Mouse (Mus musculus): Measurements from ENCODE around the gene Eif3m.
"Not testable (repeated sequence)": the region's sequence is repeated elsewhere in the genome, so short reads cannot be mapped to it uniquely, and the experiment has no call there.

Eif3m gene

GRCm38 (mm10) chr2:105016967-105017287 is at the start of gene Eif3m:
TSS of gene Eif3m (minus strand) at chr2:105017080.
- DNase-seq, result peak; percentile 92

- DNase-seq, result no peak
These were observed 46.0 kb upstream of the Eif3m start for GRCm38 (mm10) chr2:105062741-105063372.

- DNase-seq, result no peak
These were observed 41.8 kb upstream of the Eif3m start for GRCm38 (mm10) chr2:105058577-105059116.

- no peak for DNase-seq
These were observed 38.6 kb upstream of the Eif3m start for GRCm38 (mm10) chr2:105055529-105055928.

GRCm38 (mm10) chr2:105048301-105048700 is 31.4 kb upstream of the Eif3m start:
- no peak for DNase-seq

DNA sequence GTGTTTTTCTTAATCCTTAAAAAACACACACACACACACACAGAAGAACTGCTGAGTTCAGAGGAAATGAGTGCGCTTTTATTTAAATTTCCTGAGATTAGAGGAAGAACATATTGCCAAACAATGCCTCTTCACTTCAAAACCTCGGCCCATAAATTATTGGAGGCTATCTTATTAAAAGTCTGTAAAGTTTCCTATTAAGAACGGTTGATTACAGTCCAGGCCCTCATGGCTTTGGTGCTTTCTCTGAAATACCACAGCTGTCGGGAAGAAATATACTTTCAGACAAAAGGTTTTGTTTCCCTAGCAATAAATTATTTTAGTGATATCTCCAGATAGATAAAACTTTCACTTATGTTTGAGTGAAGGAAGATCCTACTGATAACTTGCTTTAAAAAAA is 26.3 kb upstream of the Eif3m start:
- DNase-seq, result no peak

GRCm38 (mm10) chr2:105040859-105041258 is 24.0 kb upstream of the Eif3m start:
- no peak for DNase-seq

DNA sequence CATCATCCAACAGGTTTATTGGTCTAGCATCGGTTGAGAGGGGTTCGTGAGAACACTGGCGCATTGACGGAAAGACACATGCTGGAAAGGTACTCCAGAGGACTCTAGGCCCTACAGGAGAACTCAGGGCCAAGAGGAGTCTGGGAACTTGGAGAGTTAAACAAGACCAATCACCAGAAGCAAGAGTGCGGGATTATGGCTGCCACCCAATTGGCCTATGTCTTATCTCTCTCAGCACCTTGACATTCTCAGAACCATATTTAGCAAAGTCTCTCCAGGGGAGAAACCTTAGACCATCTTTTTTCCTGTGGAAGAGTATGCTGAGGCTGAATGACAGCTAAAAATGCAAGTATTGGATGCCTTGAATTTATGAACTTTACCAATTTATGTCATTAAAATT is 22.0 kb upstream of the Eif3m start:
- DNase-seq, result no peak

DNA sequence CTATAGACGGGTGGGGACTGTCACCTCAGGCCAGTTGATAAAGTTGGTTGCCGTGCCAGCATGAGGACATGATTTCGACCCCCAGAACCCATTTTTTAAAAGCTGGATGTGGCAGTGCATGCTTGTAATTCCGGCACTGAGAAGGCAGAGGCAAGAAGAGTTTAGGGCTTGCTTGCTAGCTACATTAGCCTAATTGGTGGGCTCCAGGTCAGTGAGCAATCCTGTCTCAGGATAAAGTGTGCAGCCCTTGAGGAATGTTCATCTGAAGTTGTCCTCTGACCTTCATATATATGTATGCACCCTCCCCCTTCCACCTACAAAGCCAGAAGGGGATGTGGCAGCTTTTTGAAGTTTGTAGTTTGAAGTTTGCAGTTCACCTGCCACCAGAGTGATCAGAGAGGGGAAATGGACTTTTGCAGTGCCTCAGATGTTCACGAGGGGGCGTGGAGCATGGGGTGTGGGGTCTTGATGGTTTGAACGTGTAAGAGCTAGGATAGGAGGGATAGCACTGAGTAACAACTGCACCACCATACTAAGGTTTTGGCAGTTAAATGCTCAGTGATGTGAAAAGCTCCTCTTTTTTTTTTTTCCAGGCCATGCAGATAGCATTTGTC is 21.2 kb upstream of the Eif3m start:
- DNase-seq, result no peak

DNA sequence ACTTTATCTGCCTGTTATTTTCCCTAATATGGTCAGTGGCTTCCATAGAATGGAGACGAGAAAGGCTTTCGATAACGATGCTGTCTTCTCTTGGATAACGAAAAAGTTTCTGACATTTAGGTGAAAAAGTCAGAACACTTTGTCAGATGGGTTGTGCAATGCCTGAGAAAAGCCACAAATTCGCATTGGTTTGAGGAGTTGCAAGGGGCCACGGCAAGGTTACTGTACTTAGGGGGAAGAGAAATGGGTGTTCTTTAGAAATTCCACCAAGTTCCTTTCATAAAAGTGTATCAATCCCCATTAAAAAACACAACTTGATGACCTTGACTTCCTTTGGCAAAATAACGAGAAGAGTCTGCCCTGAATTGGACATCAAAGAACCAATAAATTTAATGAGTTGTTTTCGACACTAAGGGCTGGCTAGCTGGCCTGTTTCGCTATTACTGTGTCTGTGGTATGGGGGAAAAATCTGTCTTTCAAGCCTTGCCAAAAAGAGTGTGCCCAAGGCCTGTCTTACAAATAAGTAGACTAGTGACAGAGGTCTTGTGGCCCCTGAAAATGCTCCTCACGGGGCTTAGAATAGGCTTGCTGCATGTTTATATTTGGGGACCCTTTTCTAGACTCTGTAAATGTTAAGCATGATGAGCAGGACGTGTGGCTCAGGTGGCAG is 19.7 kb upstream of the Eif3m start:
- no peak for DNase-seq

DNA sequence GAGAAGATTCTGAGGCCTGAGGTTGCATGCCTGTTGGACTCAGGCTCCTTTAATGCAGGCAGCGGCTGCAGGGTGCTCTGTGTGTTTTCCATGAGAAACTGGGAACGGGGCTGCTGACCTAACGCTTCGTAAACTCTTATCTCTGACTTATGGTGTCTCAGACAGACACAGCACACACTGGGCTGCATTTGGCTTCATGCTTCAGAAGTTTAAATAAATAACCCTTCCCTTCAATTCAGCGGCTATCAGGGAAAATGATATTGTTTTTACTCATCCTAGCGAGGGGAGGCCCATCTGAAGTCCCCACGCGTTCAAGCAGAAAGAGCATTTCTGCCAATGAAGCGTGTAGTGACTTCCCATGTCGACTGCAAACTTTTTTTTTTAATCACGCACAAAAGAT is 19.1 kb upstream of the Eif3m start:
- no peak for DNase-seq

DNA sequence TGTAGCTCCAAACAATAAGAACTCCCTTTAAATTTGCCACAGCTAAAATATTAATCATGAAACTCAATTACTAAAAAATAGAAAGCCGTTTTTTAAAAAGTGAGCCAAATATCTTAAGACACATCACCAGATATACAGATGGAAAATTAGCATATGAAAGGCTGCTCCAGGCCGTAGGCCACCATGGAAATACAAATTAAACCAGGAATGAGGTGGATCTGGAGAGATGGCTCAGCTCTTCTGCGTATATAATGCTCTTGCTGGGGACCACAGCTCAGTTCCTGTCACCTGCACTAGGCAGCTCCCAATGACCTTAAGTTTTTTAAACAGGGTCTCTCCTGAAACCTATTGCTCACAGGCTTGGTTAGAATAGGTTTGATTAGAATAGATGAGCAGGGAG is 17.2 kb upstream of the Eif3m start:
- DNase-seq, result no peak

DNA sequence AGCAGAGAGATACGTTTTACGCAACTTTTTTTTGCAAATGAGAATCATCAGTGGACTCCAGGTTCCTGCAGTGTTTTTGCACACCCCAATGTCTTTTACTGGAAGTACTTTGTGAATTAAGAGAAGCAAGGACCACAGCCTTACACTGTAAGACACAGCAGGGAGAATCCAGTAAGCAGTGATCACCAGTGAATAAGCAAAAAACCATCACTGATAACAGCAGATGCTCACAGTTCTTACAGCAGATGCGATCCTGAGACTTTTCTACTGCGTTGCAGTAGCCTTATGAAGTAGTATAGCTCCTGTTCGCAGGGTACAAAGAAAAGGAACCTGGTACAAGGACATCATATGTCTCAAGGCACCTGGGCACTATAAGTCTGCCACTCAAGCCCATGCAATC is 13.6 kb upstream of the Eif3m start:
- no peak for DNase-seq

DNA sequence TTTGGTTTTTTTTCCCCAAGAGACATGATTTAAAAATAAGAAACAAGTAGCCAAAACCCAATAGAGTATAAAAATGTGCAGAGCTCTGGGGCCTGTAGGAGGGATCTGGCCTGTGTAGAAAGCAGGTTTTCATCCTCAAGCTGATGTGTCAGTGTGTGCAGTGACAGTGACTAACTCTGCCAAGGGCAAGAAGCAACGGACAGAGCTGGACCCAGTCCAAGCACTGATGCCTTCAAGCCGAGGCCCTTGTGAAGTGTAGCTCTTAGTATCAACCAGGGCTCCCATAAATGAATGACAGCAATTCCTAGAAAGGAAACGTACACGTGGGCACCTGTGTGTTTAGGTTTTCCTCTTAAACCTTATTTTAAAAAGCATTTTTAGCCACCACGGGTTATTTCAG is 11.9 kb upstream of the Eif3m start:
- no peak for DNase-seq

GRCm38 (mm10) chr2:105026950-105027695 is 10.2 kb upstream of the Eif3m start:
- no peak for DNase-seq

DNA sequence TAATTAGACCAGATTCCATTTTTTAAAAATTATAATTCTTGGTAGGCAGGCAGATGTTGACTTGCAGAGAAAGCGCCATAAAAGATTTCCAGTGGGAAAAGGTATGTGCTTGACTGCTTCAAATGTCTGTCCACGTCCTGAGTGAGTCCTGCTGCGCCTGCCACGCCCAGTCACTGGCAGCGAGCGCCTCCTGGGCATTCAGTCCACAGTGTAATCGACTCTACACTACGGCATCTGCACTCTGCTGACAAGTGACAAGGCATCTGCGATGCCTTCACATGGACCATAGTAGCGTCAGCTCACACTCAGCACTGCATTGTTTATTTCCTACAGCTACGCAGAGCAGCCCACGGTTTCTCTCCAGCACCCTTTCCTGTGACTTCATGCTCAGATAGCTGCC is 8.7 kb upstream of the Eif3m start:
- not testable (repeated sequence) for DNase-seq

DNA sequence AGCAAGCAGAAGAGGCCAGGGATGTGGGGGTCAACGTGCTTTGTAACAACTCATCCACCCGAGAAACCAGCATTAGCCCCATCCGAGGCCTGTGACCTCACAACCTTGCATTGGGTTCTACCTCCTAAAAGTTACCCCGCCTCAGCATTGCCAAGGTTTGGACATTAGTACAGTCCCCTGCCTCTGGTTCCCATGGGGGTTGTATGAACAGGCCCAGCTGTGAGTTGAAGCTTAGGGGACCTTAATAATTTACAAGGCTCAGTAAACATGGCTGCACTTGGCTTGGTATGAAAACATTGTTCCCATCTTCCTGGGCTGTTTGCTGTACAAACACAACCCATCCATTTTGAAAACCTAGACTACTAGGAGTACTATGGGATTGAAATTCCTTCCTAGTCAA is 6.9 kb upstream of the Eif3m start:
- no peak for DNase-seq

GRCm38 (mm10) chr2:105023031-105023615 is 6.2 kb upstream of the Eif3m start:
- DNase-seq, result no peak

DNA sequence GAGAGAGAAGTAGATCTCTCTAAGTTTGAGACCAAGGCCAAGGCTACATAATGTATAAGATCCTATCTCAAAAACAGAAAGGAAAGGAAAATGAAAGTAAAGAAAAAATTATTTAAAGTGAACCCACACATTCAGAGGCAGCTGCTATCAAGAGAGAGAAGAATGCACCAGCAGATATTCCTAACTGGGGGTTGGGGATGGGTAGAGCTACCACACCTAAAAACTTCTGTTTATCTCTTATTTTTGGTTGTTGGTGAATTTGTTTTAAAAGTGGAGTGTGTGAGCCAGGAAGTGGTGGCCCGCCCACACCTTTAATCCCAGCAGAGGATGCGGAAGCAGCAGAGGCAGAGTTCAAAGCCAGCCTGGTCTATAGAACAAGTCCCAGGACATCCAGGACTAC is 5.0 kb upstream of the Eif3m start:
- DNase-seq, result no peak

DNA sequence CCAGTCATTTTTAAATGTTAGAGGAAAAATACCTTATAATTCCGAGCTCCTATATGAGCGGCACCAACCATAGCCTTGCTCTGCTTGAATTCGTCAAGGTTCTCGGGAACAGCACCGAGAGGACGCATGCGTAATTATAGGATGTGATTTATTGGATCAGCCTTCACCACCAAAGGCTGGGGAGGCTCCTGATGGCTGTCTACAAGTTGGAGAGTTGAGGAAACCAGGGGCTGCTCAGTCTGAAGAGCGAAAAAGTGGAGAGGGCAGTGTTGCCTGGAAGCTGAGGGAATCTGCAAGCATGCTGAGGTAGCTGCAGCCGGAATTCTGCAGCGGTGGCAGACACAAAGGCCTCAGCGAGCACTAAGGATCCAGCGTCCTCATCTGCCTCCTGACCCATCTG is 4.4 kb upstream of the Eif3m start:
- no peak for DNase-seq

GRCm38 (mm10) chr2:105019457-105019856 is 2.6 kb upstream of the Eif3m start:
- DNase-seq, result no peak

- DNase-seq, result peak; percentile 6
These were observed 922 bp upstream of the Eif3m start for GRCm38 (mm10) chr2:105017802-105018201.
